Mouse (Mus musculus): Measurements from ENCODE around the gene Sumo2.

GRCm38 (mm10) chr11:115536038-115536681 is at the start of gene Sumo2:
- TF ChIP-seq POU5F1 (IDR thresholded peaks at IDR 0.05; ENCODE audit: borderline replicate concordance, low read length) (no peak), CTCF (conservative IDR thresholded peaks at IDR 0.05; ENCODE audit: low read length) (no peak), NANOG (IDR thresholded peaks at IDR 0.05; ENCODE audit: borderline replicate concordance, low read length) (no peak)
